Mouse (Mus musculus) testis, adult 2 months (tissue): ENCODE data around the gene Llgl2.

Experiments
- CTCF ChIP-seq: fragments of 200-500 bp; IDR thresholded peaks from 2 replicates; pipeline ENCODE4 v1.5.1; 2012; ENCODE audit warnings: low read depth, mild to moderate bottlenecking, inconsistent platforms, low read length, moderate library complexity; ENCODE audit not compliant: control insufficient read depth, insufficient read depth, insufficient replicate concordance
- POLR2A ChIP-seq: fragments of 200-500 bp; IDR thresholded peaks from 2 replicates; pipeline ENCODE4 v1.6.1; 2012; ENCODE audit warnings: low read depth, mild to moderate bottlenecking, inconsistent platforms, low read length, moderate library complexity; ENCODE audit not compliant: control insufficient read depth

GRCm38 (mm10) chr11:115834033-115834432 is 10.2 kb downstream of the Llgl2 start:
- TF ChIP-seq CTCF (no peak), POLR2A (no peak)
